12 mouse cellular contexts compared by ENCODE assay signal in genomic region chr7:82998848-82999247, GRCm38 (mm10).
"Had no signal": no experiment of that assay in that cellular context is flagged by ENCODE, and none has a peak within 500 bp of the region (broad histone marks: within the 10 kb centered on the region; RNA-seq: fewer than 3 reads in every experiment).

No protein-coding gene starts in this region.

- DNase-seq: retina, postnatal 1 day; right cerebral cortex, adult 18-20 months; right cerebral cortex, postnatal 14 days; right cerebral cortex, postnatal 25 days; right cerebral cortex, postnatal 4 days; spleen, adult 18-20 months; thymus, adult 18-20 months; thymus, adult 2 months; thymus, postnatal 14 days; thymus, postnatal 25 days; thymus, postnatal 36 days; thymus, postnatal 4 days had no signal
